Comparison of ENCODE assay signal across 19 mouse cellular contexts in the genomic region with DNA sequence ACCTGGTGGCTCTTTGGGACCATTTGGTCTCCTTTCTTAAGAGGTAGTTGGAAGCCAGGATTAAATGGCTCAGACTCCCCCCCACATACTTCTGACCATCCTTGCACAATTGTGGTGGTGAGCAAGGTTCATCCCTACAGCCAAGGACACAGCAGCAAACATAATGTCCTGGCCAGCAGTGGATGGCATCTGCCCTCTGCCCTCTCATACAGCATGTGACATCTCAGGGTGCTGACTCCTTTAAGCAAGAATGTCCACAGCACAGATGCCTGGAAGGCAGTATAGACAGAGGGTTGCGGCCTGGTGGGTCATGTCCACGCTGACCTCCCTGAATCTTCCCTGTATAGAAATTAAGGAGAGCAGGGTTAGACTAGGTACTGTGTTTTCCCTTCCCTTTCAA. TPM values are rescaled to one million over a fixed set of nuclear protein-coding genes. Genes with fewer than 3 reads are reported as not detected.
DNase-seq lines count a peak whose midpoint lies in the region; ATAC-seq and TF ChIP-seq lines count a peak whose summit lies in the region.
"Had no signal": no experiment of that assay in that cellular context is flagged by ENCODE, and none has a peak within 500 bp of the region (broad histone marks: within the 10 kb centered on the region; RNA-seq: fewer than 3 reads in every experiment).

No protein-coding gene starts in this region.

- no peak overlapping the region for H3K4me3 ChIP-seq in heart, embryonic 10.5 days
- no peak overlapping the region for H3K4me3 ChIP-seq in heart, embryonic 12.5 days
- H3K4me3 ChIP-seq in liver, embryonic 13.5 days (replicated peaks) = no peak overlapping the region
- H3K4me3 ChIP-seq in liver, embryonic 12.5 days = no peak overlapping the region
- H3K4me3 ChIP-seq in kidney, embryonic 15.5 days (replicated peaks) = no peak overlapping the region
- no peak overlapping the region for H3K4me3 ChIP-seq in liver, postnatal 0 days (ENCODE audit: low read depth, low read length)
- H3K4me3 ChIP-seq: embryonic facial prominence, embryonic 13.5 days; heart, embryonic 15.5 days; limb, embryonic 10.5 days; myocyte had no signal

- H3K27me3 ChIP-seq in heart, embryonic 10.5 days (ENCODE audit: insufficient read depth, poor library complexity, severe bottlenecking) = no peaks in the 10 kb centered on the region
- 0 out of 2 replicates have a peak, but pooled peaks cover 6% of the 10 kb centered on the region for H3K27me3 ChIP-seq in heart, embryonic 12.5 days (replicated peaks)
- H3K27me3 ChIP-seq in liver, embryonic 13.5 days = no peaks in the 10 kb centered on the region
- no peaks in the 10 kb centered on the region for H3K27me3 ChIP-seq in liver, embryonic 12.5 days (replicated peaks)
- peaks cover 9% of the 10 kb centered on the region; the same call in 1 of the 2 replicates for H3K27me3 ChIP-seq in kidney, embryonic 15.5 days
- no peaks in the 10 kb centered on the region for H3K27me3 ChIP-seq in liver, postnatal 0 days (ENCODE audit: insufficient read depth, low read length)
- H3K27me3 ChIP-seq: embryonic facial prominence, embryonic 13.5 days had no signal

- WGBS in heart, embryonic 10.5 days = 85% methylated on average over 2 of the region's 2 CpGs
- WGBS in heart, embryonic 12.5 days = 81% methylated on average over 2 of the region's 2 CpGs
- WGBS in liver, embryonic 13.5 days (ENCODE audit: insufficient replicate concordance) = 74% methylated on average over 2 of the region's 2 CpGs
- 79% methylated on average over 2 of the region's 2 CpGs for WGBS in liver, embryonic 12.5 days (ENCODE audit: insufficient replicate concordance)
- 83% methylated on average over 2 of the region's 2 CpGs for WGBS in kidney, embryonic 15.5 days
- 74% methylated on average over 2 of the region's 2 CpGs for WGBS in liver, postnatal 0 days (ENCODE audit: insufficient replicate concordance)

- TF ChIP-seq EP300 in liver, postnatal 0 days (IDR thresholded peaks at IDR 0.05; ENCODE audit: low read depth) = peak; percentile 74

- no peak for ATAC-seq in heart, embryonic 12.5 days (ENCODE audit: insufficient number of reproducible peaks, low FRiP score)
- ATAC-seq in liver, embryonic 13.5 days (ENCODE audit: low read depth) = no peak
- ATAC-seq in liver, embryonic 12.5 days = no peak
- 0 out of 2 replicates have a peak, but pooled peaks have one; percentile 13 for ATAC-seq in kidney, embryonic 15.5 days (replicated peaks; ENCODE audit: low FRiP score)
- peak; percentile 83 for ATAC-seq in liver, postnatal 0 days

- no peaks in the 10 kb centered on the region for H3K36me3 ChIP-seq in heart, embryonic 10.5 days
- no peaks in the 10 kb centered on the region for H3K36me3 ChIP-seq in heart, embryonic 12.5 days
- H3K36me3 ChIP-seq in liver, embryonic 13.5 days = no peaks in the 10 kb centered on the region
- H3K36me3 ChIP-seq in liver, embryonic 12.5 days = no peaks in the 10 kb centered on the region
- no peaks in the 10 kb centered on the region for H3K36me3 ChIP-seq in kidney, embryonic 15.5 days
- H3K36me3 ChIP-seq in liver, postnatal 0 days (replicated peaks; ENCODE audit: insufficient read depth, low read length) = no peaks in the 10 kb centered on the region
- H3K36me3 ChIP-seq: embryonic facial prominence, embryonic 13.5 days; heart, embryonic 15.5 days; limb, embryonic 10.5 days had no signal

- no peak overlapping the region for H3K4me2 ChIP-seq in heart, embryonic 12.5 days
- no peak overlapping the region for H3K4me2 ChIP-seq in liver, embryonic 13.5 days
- no peak overlapping the region for H3K4me2 ChIP-seq in liver, embryonic 12.5 days
- H3K4me2 ChIP-seq in kidney, embryonic 15.5 days = no peak overlapping the region
- H3K4me2 ChIP-seq in liver, postnatal 0 days (ENCODE audit: low read depth, low read length) = peak overlapping the region; percentile 26; the same call in 1 of the 2 replicates
- H3K4me2 ChIP-seq: embryonic facial prominence, embryonic 13.5 days; heart, embryonic 15.5 days; lung, embryonic 14.5 days had no signal

- TF ChIP-seq CTCF in liver, postnatal 0 days (IDR thresholded peaks at IDR 0.05; ENCODE audit: low read depth) = no peak

- DNase-seq in heart, embryonic 10.5 days (ENCODE audit: low spot score) = no peak
- no peak for DNase-seq in liver, embryonic 13.5 days
- DNase-seq in liver, postnatal 0 days = peak; percentile 49
- no peak for DNase-seq in layer of hippocampus, postnatal 10 days (ENCODE audit: low spot score in 2 of 2)
- no peak for DNase-seq in thymus, postnatal 36 days
- DNase-seq: B cell, adult 2 months; cerebellum, adult 8-10 months; heart, adult 11 months; lung, embryonic 14.5 days; midbrain, embryonic 14.5 days; retina, postnatal 1 day; right cerebral cortex, postnatal 4 days had no signal

- no peaks in the 10 kb centered on the region for H3K9me3 ChIP-seq in heart, embryonic 10.5 days
- no peaks in the 10 kb centered on the region for H3K9me3 ChIP-seq in heart, embryonic 12.5 days (replicated peaks)
- no peaks in the 10 kb centered on the region for H3K9me3 ChIP-seq in liver, embryonic 13.5 days (replicated peaks)
- no peaks in the 10 kb centered on the region for H3K9me3 ChIP-seq in liver, embryonic 12.5 days (replicated peaks)
- H3K9me3 ChIP-seq in kidney, embryonic 15.5 days (replicated peaks) = no peaks in the 10 kb centered on the region
- H3K9me3 ChIP-seq in liver, postnatal 0 days (ENCODE audit: low read length) = no peaks in the 10 kb centered on the region
- H3K9me3 ChIP-seq: embryonic facial prominence, embryonic 13.5 days; heart, embryonic 15.5 days; limb, embryonic 10.5 days had no signal

- peak overlapping the region; percentile 73; the same call in 1 of the 2 replicates for H3K27ac ChIP-seq in heart, embryonic 10.5 days
- no peak overlapping the region for H3K27ac ChIP-seq in heart, embryonic 12.5 days (ENCODE audit: poor library complexity, severe bottlenecking)
- 0 out of 2 replicates have a peak overlapping the region, but pooled peaks have one; percentile 19 for H3K27ac ChIP-seq in liver, embryonic 13.5 days
- no peak overlapping the region for H3K27ac ChIP-seq in liver, embryonic 12.5 days
- no peak overlapping the region for H3K27ac ChIP-seq in kidney, embryonic 15.5 days
- peak overlapping the region; percentile 94 for H3K27ac ChIP-seq in liver, postnatal 0 days (ENCODE audit: low read depth)
- H3K27ac ChIP-seq: embryonic facial prominence, embryonic 13.5 days; heart, embryonic 15.5 days; limb, embryonic 10.5 days had no signal

- peaks cover 69% of the 10 kb centered on the region for H3K4me1 ChIP-seq in heart, embryonic 10.5 days
- H3K4me1 ChIP-seq in heart, embryonic 12.5 days (replicated peaks) = peaks cover 51% of the 10 kb centered on the region
- H3K4me1 ChIP-seq in liver, embryonic 13.5 days (replicated peaks) = peaks cover 39% of the 10 kb centered on the region
- peaks cover 29% of the 10 kb centered on the region for H3K4me1 ChIP-seq in liver, embryonic 12.5 days
- H3K4me1 ChIP-seq in kidney, embryonic 15.5 days = peaks cover 56% of the 10 kb centered on the region
- H3K4me1 ChIP-seq in liver, postnatal 0 days (ENCODE audit: insufficient read depth) = peaks cover 25% of the 10 kb centered on the region

- no peak overlapping the region for H3K9ac ChIP-seq in heart, embryonic 12.5 days
- H3K9ac ChIP-seq in liver, embryonic 13.5 days = no peak overlapping the region
- H3K9ac ChIP-seq in liver, embryonic 12.5 days = no peak overlapping the region
- H3K9ac ChIP-seq in kidney, embryonic 15.5 days = no peak overlapping the region
- H3K9ac ChIP-seq in liver, postnatal 0 days (replicated peaks) = no peak overlapping the region
- H3K9ac ChIP-seq: embryonic facial prominence, embryonic 13.5 days; heart, embryonic 15.5 days; lung, embryonic 14.5 days had no signal

RNA-seq across cellular contexts. Expression of a gene that starts 12.1 kb away (rescaled TPM):
- polyA plus RNA-seq in heart, embryonic 10.5 days (2016; fragmentation: Nextera tagmentation; extraction: Ambion mirVana) = 1.7 and 3.9 TPM in 2 replicates
- 1.9 and 2.1 TPM in 2 replicates for polyA plus RNA-seq in heart, embryonic 12.5 days (2016; fragmentation: Nextera tagmentation; extraction: Ambion mirVana)
- polyA plus RNA-seq in liver, embryonic 13.5 days (2015; fragmentation: Nextera tagmentation; extraction: Ambion mirVana) = 1.2 and 1.3 TPM in 2 replicates
- 1.8 and 1.9 TPM in 2 replicates for polyA plus RNA-seq in liver, embryonic 12.5 days (2016; fragmentation: Nextera tagmentation; extraction: Ambion mirVana)
- 4.1 and 4.9 TPM in 2 replicates for polyA plus RNA-seq in kidney, embryonic 15.5 days (2015; fragmentation: Nextera tagmentation; extraction: Ambion mirVana)
- 4.0 and 4.1 TPM in 2 replicates for polyA plus RNA-seq in liver, postnatal 0 days (2015; fragmentation: Nextera tagmentation; extraction: Ambion mirVana)
- total RNA-seq in layer of hippocampus, postnatal 10 days (2021) = 100 to 1,000 TPM in 1 of 2 experiments, 10 to 100 TPM in 1; 96.1 to 106 TPM

Comparison
In these comparisons a context has a peak if more than half of its experiments do, and no peak if none do; other contexts are left out.
1. H3K27ac ChIP-seq: peak in heart, embryonic 10.5 days (single experiment), liver, embryonic 13.5 days (single experiment) and liver, postnatal 0 days (single experiment); none in heart, embryonic 12.5 days (single experiment), liver, embryonic 12.5 days (single experiment) and kidney, embryonic 15.5 days (single experiment).
2. ATAC-seq: peak in kidney, embryonic 15.5 days (single experiment) and liver, postnatal 0 days (single experiment); none in heart, embryonic 12.5 days (single experiment), liver, embryonic 13.5 days (single experiment) and liver, embryonic 12.5 days (single experiment).